Mouse (Mus musculus) CD8-positive naive resting alpha-beta T cell, adult 57 days (primary cell): ENCODE data around the gene Slc32a1. TPM values are rescaled to one million over a fixed set of nuclear protein-coding genes. Genes with fewer than 3 reads are reported as not detected.

ENCODE experiments used
- total RNA-seq: library from RNA; stranded (reverse); gene quantifications from one replicate; pipeline ENCODE4 v1.2.4, GENCODE M21; 2023

Slc32a1 gene
- total RNA-seq = not detected

DNA sequence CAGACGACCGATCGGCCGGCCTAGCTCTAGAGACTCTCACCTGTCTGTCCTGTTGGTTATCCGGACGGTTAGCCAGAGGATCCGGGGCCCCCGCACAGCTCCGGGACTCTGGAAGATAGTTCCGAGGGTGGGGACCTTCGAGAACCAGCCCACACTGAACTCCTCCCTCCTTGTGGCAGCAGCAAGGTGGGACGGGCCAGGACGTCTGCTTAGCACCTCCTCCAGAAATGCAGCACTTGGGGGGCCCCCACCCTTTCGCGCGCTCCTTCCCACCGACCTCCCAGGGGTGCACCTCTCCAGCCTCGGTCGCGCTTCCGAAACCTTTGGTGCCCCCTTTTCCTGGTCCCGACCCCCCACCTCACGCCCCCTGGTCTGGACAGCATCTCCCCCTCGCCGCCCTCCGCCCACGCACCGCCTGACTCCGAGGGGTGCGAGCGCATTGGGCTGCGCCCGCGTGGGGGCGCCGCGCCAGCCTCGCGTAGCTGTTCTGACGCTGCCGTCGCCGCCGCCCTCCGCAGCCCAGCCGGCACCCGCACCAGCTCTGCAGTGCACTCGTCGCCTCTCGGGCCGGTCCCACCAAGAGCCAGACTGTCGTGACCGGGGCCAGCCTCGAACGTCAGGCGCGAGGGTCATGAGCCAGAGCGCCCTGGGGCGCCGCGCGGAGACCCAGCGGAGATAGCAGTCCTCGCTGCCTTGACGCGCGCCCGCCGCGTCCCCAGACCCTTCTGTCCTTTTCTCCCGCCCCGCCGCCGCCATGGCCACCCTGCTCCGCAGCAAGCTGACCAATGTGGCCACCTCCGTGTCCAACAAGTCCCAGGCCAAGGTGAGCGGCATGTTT is at the start of gene Slc32a1:
TSS of gene Slc32a1 (plus strand) at position 280 of the 838 bp plus-strand sequence.

DNA sequence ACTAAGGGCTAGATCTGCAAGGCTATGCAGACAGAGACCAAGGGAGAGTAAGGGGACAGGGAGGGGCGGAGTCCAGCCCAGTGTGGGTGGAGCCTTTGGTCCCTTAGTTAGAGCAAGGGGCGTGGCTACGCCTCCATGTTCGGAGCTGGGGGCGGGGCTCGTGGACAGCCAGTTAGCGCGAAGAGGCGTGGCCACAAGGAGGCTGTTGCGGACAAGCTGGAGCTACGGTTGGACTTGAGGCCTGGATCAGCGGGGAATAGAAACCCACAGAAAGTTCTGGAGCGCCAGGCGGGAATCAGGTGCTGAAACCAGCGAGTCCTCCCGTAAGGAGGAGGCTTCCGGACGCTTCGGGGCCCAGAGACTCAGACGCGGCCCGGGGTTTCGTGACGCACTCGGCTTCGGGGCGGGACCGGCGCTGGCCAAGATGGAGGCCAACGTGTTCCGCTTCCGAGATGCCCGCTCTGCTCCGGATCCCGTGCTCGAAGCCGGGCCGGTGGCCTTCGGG is 14.2 kb downstream of the Slc32a1 start, which contains the start of gene Actr5:
TSS of gene Actr5 (plus strand) at position 171 of the 505 bp plus-strand sequence.

DNA sequence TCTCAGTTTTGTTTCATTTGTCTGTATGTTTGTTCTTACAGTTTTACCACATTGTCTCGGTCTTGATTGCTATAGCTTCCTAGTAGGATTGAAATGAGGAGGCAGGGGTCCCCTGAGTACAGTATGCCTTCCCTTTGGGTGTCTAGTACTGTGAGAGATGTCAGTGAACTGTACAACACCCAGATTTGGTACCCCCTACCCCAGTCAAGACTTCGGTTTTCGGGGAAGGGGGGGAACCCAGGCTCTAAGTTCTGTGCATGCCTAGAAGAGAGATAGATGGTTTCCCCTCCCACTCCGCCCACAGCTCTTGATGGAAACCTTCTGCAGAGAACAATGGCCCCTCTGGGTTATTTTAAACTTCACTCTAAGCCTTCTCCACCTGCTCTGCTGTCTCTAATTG is 54.5 kb downstream of the Slc32a1 start, which contains the start of gene Ppp1r16b:
TSS of gene Ppp1r16b (plus strand) at position 301 of the 400 bp plus-strand sequence.

Other genes starting within 250 kb of the Slc32a1 start
- gene Snhg11, start 235.1 kb upstream of the Slc32a1 start, total RNA-seq = not detected
- 80.7 TPM for gene Ralgapb, start 200.9 kb upstream of the Slc32a1 start, total RNA-seq
- not detected for gene Adig, start 108.2 kb upstream of the Slc32a1 start, total RNA-seq
- not detected for gene Arhgap40, start 98.0 kb upstream of the Slc32a1 start, total RNA-seq
- 41.8 TPM for gene Actr5, start 14.1 kb downstream of the Slc32a1 start, total RNA-seq
- gene Ppp1r16b, start 54.6 kb downstream of the Slc32a1 start, total RNA-seq = 51.7 TPM
- gene Fam83d, start 157.3 kb downstream of the Slc32a1 start, total RNA-seq = 2.0 TPM
- 30.6 TPM for gene Dhx35, start 184.0 kb downstream of the Slc32a1 start, total RNA-seq